ENCODE assay signal across 8 mouse cellular contexts in genomic region chr9:51101756-51102425, GRCm38 (mm10). TPM values are rescaled to one million over a fixed set of nuclear protein-coding genes. Genes with fewer than 3 reads are reported as not detected.
DNase-seq lines count a peak whose midpoint lies in the region; ATAC-seq and TF ChIP-seq lines count a peak whose summit lies in the region.

TSS of gene 4833427G06Rik (minus strand) at chr9:51102078.

- H3K9ac ChIP-seq in limb, embryonic 11.5 days (ENCODE audit: low read length), result no peak within 1 kb of the TSS
- H3K9ac ChIP-seq in midbrain, embryonic 12.5 days (replicated peaks), result peak within 1 kb of the TSS; percentile 20; the same call in 1 of the 2 replicates
- no peak within 1 kb of the TSS for H3K9ac ChIP-seq in stomach, postnatal 0 days (ENCODE audit: low read length)

- peak; percentile 3 for DNase-seq in gastrocnemius, adult 18-20 months (ENCODE audit: low spot score)
- no peak for DNase-seq in gastrocnemius, postnatal 25 days
- DNase-seq in cerebellum, adult 8-10 months, result peak; percentile 28
- DNase-seq in forelimb bud, embryonic 11.5 days (ENCODE audit: low read depth, low spot score), result peak; percentile 73
- DNase-seq in hindlimb bud, embryonic 11.5 days (ENCODE audit: extremely low spot score, low read depth, low spot score), result peak; percentile 30
- peak; percentile 79 for DNase-seq in limb, embryonic 11.5 days (ENCODE audit: low spot score)
- peak; percentile 71 for DNase-seq in stomach, postnatal 0 days (ENCODE audit: low spot score)

- peak; percentile 32 for TF ChIP-seq CTCF in stomach, postnatal 0 days (IDR thresholded peaks at IDR 0.05; ENCODE audit: low read depth)

- TF ChIP-seq EP300 in stomach, postnatal 0 days (optimal IDR thresholded peaks at IDR 0.05), result no peak

- no peak within 1 kb of the TSS for H3K27ac ChIP-seq in limb, embryonic 11.5 days (replicated peaks; ENCODE audit: low read depth, low read length)
- H3K27ac ChIP-seq in midbrain, embryonic 12.5 days (replicated peaks), result no peak within 1 kb of the TSS
- H3K27ac ChIP-seq in stomach, postnatal 0 days (replicated peaks), result no peak within 1 kb of the TSS

- no peak; the same call in 1 of the 2 replicates for ATAC-seq in limb, embryonic 11.5 days (ENCODE audit: insufficient number of reproducible peaks, low FRiP score, low TSS enrichment, low read depth)
- peak; percentile 78 for ATAC-seq in midbrain, embryonic 12.5 days (ENCODE audit: low FRiP score, low read depth)
- ATAC-seq in stomach, postnatal 0 days (ENCODE audit: low FRiP score, low TSS enrichment), result peak; percentile 63

- H3K9me3 ChIP-seq in limb, embryonic 11.5 days (ENCODE audit: control insufficient read depth, low read length), result no peaks in the 10 kb centered on the region
- H3K9me3 ChIP-seq in midbrain, embryonic 12.5 days, result no peaks in the 10 kb centered on the region
- no peaks in the 10 kb centered on the region for H3K9me3 ChIP-seq in stomach, postnatal 0 days (ENCODE audit: control insufficient read depth, low read length)

- peaks cover 4% of the 10 kb centered on the region for H3K27me3 ChIP-seq in limb, embryonic 11.5 days (ENCODE audit: control insufficient read depth, insufficient read depth, low read length)
- H3K27me3 ChIP-seq in midbrain, embryonic 12.5 days, result peaks cover 33% of the 10 kb centered on the region
- H3K27me3 ChIP-seq in stomach, postnatal 0 days (ENCODE audit: control insufficient read depth, insufficient read depth, low read length), result no peaks in the 10 kb centered on the region

- no peaks in the 10 kb centered on the region for H3K36me3 ChIP-seq in limb, embryonic 11.5 days (ENCODE audit: control insufficient read depth, insufficient read depth, low read length)
- no peaks in the 10 kb centered on the region for H3K36me3 ChIP-seq in midbrain, embryonic 12.5 days
- H3K36me3 ChIP-seq in stomach, postnatal 0 days (ENCODE audit: control insufficient read depth, insufficient read depth, low read length), result no peaks in the 10 kb centered on the region

- peak within 1 kb of the TSS; percentile 10; the same call in 1 of the 2 replicates for H3K4me3 ChIP-seq in limb, embryonic 11.5 days (ENCODE audit: low read depth, low read length)
- H3K4me3 ChIP-seq in midbrain, embryonic 12.5 days, result peak within 1 kb of the TSS; percentile 57
- no peak within 1 kb of the TSS for H3K4me3 ChIP-seq in stomach, postnatal 0 days (ENCODE audit: low read depth, low read length)

- H3K4me2 ChIP-seq in limb, embryonic 11.5 days (ENCODE audit: low read depth, severe bottlenecking), result peak within 1 kb of the TSS; percentile 43
- H3K4me2 ChIP-seq in midbrain, embryonic 12.5 days (replicated peaks), result peak within 1 kb of the TSS; percentile 99
- peak within 1 kb of the TSS; percentile 30 for H3K4me2 ChIP-seq in stomach, postnatal 0 days (replicated peaks; ENCODE audit: low read depth)

- H3K4me1 ChIP-seq in limb, embryonic 11.5 days (ENCODE audit: control insufficient read depth, insufficient read depth, low read length), result no peaks in the 10 kb centered on the region; the same call in 1 of the 2 replicates
- H3K4me1 ChIP-seq in midbrain, embryonic 12.5 days, result peaks cover 14% of the 10 kb centered on the region
- H3K4me1 ChIP-seq in stomach, postnatal 0 days (replicated peaks; ENCODE audit: control insufficient read depth, insufficient read depth), result 0 out of 2 replicates have a peak, but pooled peaks cover 6% of the 10 kb centered on the region

- 7% methylated on average over 27 of the region's 27 CpGs for WGBS in limb, embryonic 11.5 days
- WGBS in midbrain, embryonic 12.5 days, result 8% methylated on average over 27 of the region's 27 CpGs
- 18% methylated on average over 27 of the region's 27 CpGs for WGBS in stomach, postnatal 0 days

RNA-seq across cellular contexts. Expression of gene 4833427G06Rik, which starts in this region (rescaled TPM):
- total RNA-seq in gastrocnemius, adult 18-20 months (2021), result not detected
- total RNA-seq in gastrocnemius, postnatal 25 days (2021), result not detected
- polyA plus RNA-seq in limb, embryonic 11.5 days (2014; fragmentation: Nextera tagmentation; extraction: Ambion mirVana), result not detected in 2 replicates
- 0.24 TPM in 1 of 2 replicates, not detected in the other for polyA plus RNA-seq in midbrain, embryonic 12.5 days (2016; fragmentation: Nextera tagmentation; extraction: Ambion mirVana)
- not detected in 2 replicates for polyA plus RNA-seq in stomach, postnatal 0 days (2015; fragmentation: Nextera tagmentation; extraction: Ambion mirVana)

Comparison
In these comparisons a context has a peak if more than half of its experiments do, and no peak if none do; other contexts are left out.
1. Peak in DNase-seq in gastrocnemius, adult 18-20 months; RNA of the gene not detected or under 1 TPM.
2. Peak in DNase-seq, H3K4me3 ChIP-seq and H3K4me2 ChIP-seq in limb, embryonic 11.5 days; RNA of the gene not detected or under 1 TPM.
3. Peak in ATAC-seq, H3K4me3 ChIP-seq, H3K9ac ChIP-seq and H3K4me2 ChIP-seq in midbrain, embryonic 12.5 days; RNA of the gene not detected or under 1 TPM.
4. Peak in DNase-seq, ATAC-seq and H3K4me2 ChIP-seq in stomach, postnatal 0 days; RNA of the gene not detected or under 1 TPM.
5. H3K4me2 ChIP-seq: peak in every context shown above with its lines; median percentile 99 in midbrain, embryonic 12.5 days; 43 in limb, embryonic 11.5 days; 30 in stomach, postnatal 0 days.